Mouse (Mus musculus): Measurements from ENCODE around the gene Plekhd1. TPM values are rescaled to one million over a fixed set of nuclear protein-coding genes. Genes with fewer than 3 reads are reported as not detected.

Gene Plekhd1
- polyA plus RNA-seq, 1 experiment from 2014 or later: 3.6 TPM

- Histone ChIP-seq H3K9me3 (no peaks in the 10 kb centered on the region), H3K4me1 (replicated peaks) (peaks cover 22% of the 10 kb centered on the region), H3K4me2 (replicated peaks) (no peak overlapping the region), H3K36me3 (no peaks in the 10 kb centered on the region), H3K4me3 (replicated peaks) (no peak overlapping the region), H3K27me3 (no peaks in the 10 kb centered on the region), H3K27ac (no peak overlapping the region), H3K9ac (replicated peaks) (no peak overlapping the region)
- WGBS: 58% methylated on average over 13 of the region's 13 CpGs
- ATAC-seq: no peak
These were observed 42.4 kb downstream of the Plekhd1 start for GRCm38 (mm10) chr12:80734526-80735470.

GRCm38 (mm10) chr12:80736464-80737282 is 44.3 kb downstream of the Plekhd1 start:
- H3K27ac ChIP-seq: peak overlapping the region; percentile 91
- H3K4me1 ChIP-seq (replicated peaks): peaks cover 28% of the 10 kb centered on the region
- H3K9me3 ChIP-seq: no peaks in the 10 kb centered on the region
- H3K4me3 ChIP-seq (replicated peaks): no peak overlapping the region
- H3K4me2 ChIP-seq (replicated peaks): peak overlapping the region; percentile 32; the same call in 1 of the 2 replicates
- peak overlapping the region; percentile 58 for H3K9ac ChIP-seq (replicated peaks)
- ATAC-seq: peak; percentile 79
- H3K27me3 ChIP-seq: no peaks in the 10 kb centered on the region
- H3K36me3 ChIP-seq: no peaks in the 10 kb centered on the region
- WGBS: 14% methylated on average over 13 of the region's 13 CpGs

- Histone ChIP-seq H3K9me3 (no peaks in the 10 kb centered on the region), H3K27ac (peak overlapping the region; percentile 91), H3K36me3 (no peaks in the 10 kb centered on the region), H3K4me3 (replicated peaks) (no peak overlapping the region), H3K9ac (replicated peaks) (no peak overlapping the region; the same call in 1 of the 2 replicates), H3K4me2 (replicated peaks) (peak overlapping the region; percentile 32; the same call in 1 of the 2 replicates), H3K27me3 (no peaks in the 10 kb centered on the region), H3K4me1 (replicated peaks) (peaks cover 28% of the 10 kb centered on the region)
- 59% methylated on average over 5 of the region's 5 CpGs for WGBS
- no peak; the same call in 1 of the 2 replicates for ATAC-seq
These were observed 44.9 kb downstream of the Plekhd1 start for GRCm38 (mm10) chr12:80737283-80737600.

- Histone ChIP-seq H3K4me3 (replicated peaks) (no peak overlapping the region), H3K4me2 (replicated peaks) (no peak overlapping the region), H3K9ac (replicated peaks) (no peak overlapping the region), H3K36me3 (no peaks in the 10 kb centered on the region), H3K27ac (no peak overlapping the region), H3K27me3 (no peaks in the 10 kb centered on the region), H3K9me3 (no peaks in the 10 kb centered on the region), H3K4me1 (replicated peaks) (peaks cover 32% of the 10 kb centered on the region)
- 43% methylated on average over 9 of the region's 9 CpGs for WGBS
- no peak for ATAC-seq
These were observed 47.1 kb downstream of the Plekhd1 start for GRCm38 (mm10) chr12:80739482-80739881.

- H3K9me3 ChIP-seq: no peaks in the 10 kb centered on the region
- H3K9ac ChIP-seq (replicated peaks): no peak overlapping the region
- 81% methylated on average over 1 of the region's 1 CpGs for WGBS
- no peak overlapping the region for H3K4me2 ChIP-seq (replicated peaks)
- H3K36me3 ChIP-seq: no peaks in the 10 kb centered on the region
- ATAC-seq: no peak
- no peak overlapping the region for H3K4me3 ChIP-seq (replicated peaks)
- no peak overlapping the region for H3K27ac ChIP-seq
- H3K27me3 ChIP-seq: no peaks in the 10 kb centered on the region
- peaks cover 28% of the 10 kb centered on the region for H3K4me1 ChIP-seq (replicated peaks)
These were observed 52.2 kb downstream of the Plekhd1 start for GRCm38 (mm10) chr12:80744614-80745013.

- peaks cover 23% of the 10 kb centered on the region for H3K4me1 ChIP-seq (replicated peaks)
- H3K27me3 ChIP-seq: no peaks in the 10 kb centered on the region
- H3K4me3 ChIP-seq (replicated peaks): no peak overlapping the region
- peak overlapping the region; percentile 48; the same call in 1 of the 2 replicates for H3K9ac ChIP-seq (replicated peaks)
- ATAC-seq: peak; percentile 71
- H3K27ac ChIP-seq: peak overlapping the region; percentile 79
- WGBS: 48% methylated on average over 8 of the region's 8 CpGs
- no peaks in the 10 kb centered on the region for H3K9me3 ChIP-seq
- no peak overlapping the region for H3K4me2 ChIP-seq (replicated peaks)
- no peaks in the 10 kb centered on the region for H3K36me3 ChIP-seq
These were observed 53.8 kb downstream of the Plekhd1 start for GRCm38 (mm10) chr12:80746031-80746813.

GRCm38 (mm10) chr12:80751556-80751955 is 59.2 kb downstream of the Plekhd1 start:
- Histone ChIP-seq H3K36me3 (peaks cover 41% of the 10 kb centered on the region), H3K4me1 (replicated peaks) (peaks cover 4% of the 10 kb centered on the region), H3K9ac (replicated peaks) (no peak overlapping the region), H3K27me3 (no peaks in the 10 kb centered on the region), H3K4me2 (replicated peaks) (no peak overlapping the region), H3K27ac (no peak overlapping the region), H3K4me3 (replicated peaks) (no peak overlapping the region), H3K9me3 (peaks cover 18% of the 10 kb centered on the region)
- ATAC-seq: no peak
- WGBS: 92% methylated on average over 6 of the region's 6 CpGs

GRCm38 (mm10) chr12:80757751-80758558 is 65.6 kb downstream of the Plekhd1 start:
- Histone ChIP-seq H3K9me3 (peaks cover 40% of the 10 kb centered on the region), H3K4me2 (replicated peaks) (peak overlapping the region; percentile 71), H3K27me3 (no peaks in the 10 kb centered on the region), H3K9ac (replicated peaks) (no peak overlapping the region), H3K27ac (peak overlapping the region; percentile 99), H3K4me3 (replicated peaks) (peak overlapping the region; percentile 68), H3K4me1 (replicated peaks) (peaks cover 19% of the 10 kb centered on the region), H3K36me3 (peaks cover 62% of the 10 kb centered on the region)
- no peak for ATAC-seq
- WGBS: 45% methylated on average over 109 of the region's 122 CpGs

GRCm38 (mm10) chr12:80758559-80759386 is 66.4 kb downstream of the Plekhd1 start:
- Histone ChIP-seq H3K4me3 (replicated peaks) (peak overlapping the region; percentile 68), H3K36me3 (peaks cover 54% of the 10 kb centered on the region), H3K4me2 (replicated peaks) (peak overlapping the region; percentile 71), H3K27me3 (no peaks in the 10 kb centered on the region), H3K4me1 (replicated peaks) (peaks cover 19% of the 10 kb centered on the region), H3K27ac (peak overlapping the region; percentile 99), H3K9ac (replicated peaks) (peak overlapping the region; percentile 90), H3K9me3 (peaks cover 40% of the 10 kb centered on the region)
- WGBS: 38% methylated on average over 87 of the region's 92 CpGs
- ATAC-seq: peak; percentile 35

- ATAC-seq: peak; percentile 54
- H3K27ac ChIP-seq: peak overlapping the region; percentile 99
- H3K27me3 ChIP-seq: no peaks in the 10 kb centered on the region
- H3K4me3 ChIP-seq (replicated peaks): peak overlapping the region; percentile 68
- peaks cover 40% of the 10 kb centered on the region for H3K9me3 ChIP-seq
- peaks cover 48% of the 10 kb centered on the region for H3K36me3 ChIP-seq
- H3K4me1 ChIP-seq (replicated peaks): peaks cover 19% of the 10 kb centered on the region
- WGBS: 4% methylated on average over 12 of the region's 13 CpGs
- peak overlapping the region; percentile 71 for H3K4me2 ChIP-seq (replicated peaks)
- peak overlapping the region; percentile 90 for H3K9ac ChIP-seq (replicated peaks)
These were observed 67.0 kb downstream of the Plekhd1 start for GRCm38 (mm10) chr12:80759387-80759712.

Measured in midbrain, embryonic 13.5 days (tissue).